Mouse (Mus musculus) frontal cortex, postnatal 25 days (tissue): ENCODE results near the gene Cry2.
"Not testable (repeated sequence)": the region's sequence is repeated elsewhere in the genome, so short reads cannot be mapped to it uniquely, and the experiment has no call there.

Experiments used
- DNase-seq, 2 experiments: peaks; one replicate each; pipeline ENCODE4 v3.0.0; 2022; ENCODE audit warnings: low spot score in 2 of 2

Cry2 gene

GRCm38 (mm10) chr2:92422388-92423135, 11.3 kb downstream of the Cry2 start:
- DNase-seq = no peak

DNA sequence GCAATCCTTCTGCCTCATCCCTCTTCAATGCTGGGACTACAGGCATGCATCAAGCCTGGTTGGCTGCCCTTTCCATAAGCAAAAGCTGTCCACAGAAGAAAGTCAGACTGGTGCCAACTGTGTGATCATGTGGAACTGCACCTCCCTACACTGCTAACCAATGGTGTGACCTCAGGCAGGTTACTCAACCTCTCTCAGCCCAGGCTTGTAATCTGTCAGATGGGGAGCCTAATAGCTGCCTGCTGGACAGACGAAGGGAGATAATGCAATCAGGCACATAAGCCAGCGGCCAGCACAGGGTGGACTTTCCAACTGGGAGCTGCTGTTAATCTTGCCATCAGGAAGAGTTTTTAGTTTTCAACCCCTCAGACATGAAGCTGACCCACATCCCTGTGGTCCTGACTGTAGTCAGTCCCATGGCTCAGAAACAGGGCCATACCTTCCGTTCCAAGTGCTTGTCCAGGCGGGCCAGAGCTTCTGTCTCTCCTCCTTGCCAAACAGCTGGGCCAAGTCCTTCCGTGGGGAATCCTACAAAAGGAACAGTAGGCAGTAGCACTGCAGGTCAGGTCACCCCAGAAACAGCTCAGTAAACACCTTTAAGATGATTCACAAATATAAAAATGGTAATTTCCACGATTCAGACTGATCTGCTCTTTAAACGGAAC, 12.0 kb downstream of the Cry2 start:
- DNase-seq = no peak

- DNase-seq = no peak
Observed at GRCm38 (mm10) chr2:92411705-92412104, 22.1 kb downstream of the Cry2 start.

DNA sequence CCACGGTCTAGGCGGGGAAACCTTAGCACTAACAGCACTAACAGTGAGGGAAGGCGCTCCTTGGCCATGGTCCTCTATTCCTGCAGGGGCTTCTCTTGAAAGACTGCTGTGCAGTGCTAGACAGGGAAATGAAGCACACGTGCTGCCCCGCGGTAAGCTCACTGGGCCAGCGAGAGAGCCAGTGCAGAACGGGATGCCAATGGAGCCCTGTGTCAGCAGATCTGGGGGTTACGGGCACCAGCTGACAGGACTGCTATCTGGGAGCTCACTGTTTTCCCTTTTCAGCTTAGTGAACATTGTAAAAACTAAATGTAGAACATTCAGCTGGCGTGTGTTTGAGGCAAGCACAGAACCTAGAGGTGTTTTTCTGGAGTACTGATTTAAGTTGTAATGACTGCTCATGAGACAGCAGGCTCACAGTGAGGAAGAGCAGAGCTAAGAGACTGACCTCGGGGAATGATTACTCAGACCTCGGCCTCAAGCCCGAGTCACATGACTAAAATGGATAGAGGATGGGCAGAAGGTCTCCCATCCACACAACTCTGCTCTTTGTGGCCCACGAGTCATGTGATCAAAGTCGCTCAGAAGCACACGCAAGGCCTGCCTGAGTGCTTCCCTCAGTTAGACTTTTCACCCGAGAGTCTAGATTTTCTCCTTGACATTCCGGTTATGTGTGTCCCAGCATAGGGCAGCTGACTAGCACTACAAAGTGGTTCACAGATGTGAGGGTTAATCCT, 25.4 kb downstream of the Cry2 start:
- no peak for DNase-seq

DNA sequence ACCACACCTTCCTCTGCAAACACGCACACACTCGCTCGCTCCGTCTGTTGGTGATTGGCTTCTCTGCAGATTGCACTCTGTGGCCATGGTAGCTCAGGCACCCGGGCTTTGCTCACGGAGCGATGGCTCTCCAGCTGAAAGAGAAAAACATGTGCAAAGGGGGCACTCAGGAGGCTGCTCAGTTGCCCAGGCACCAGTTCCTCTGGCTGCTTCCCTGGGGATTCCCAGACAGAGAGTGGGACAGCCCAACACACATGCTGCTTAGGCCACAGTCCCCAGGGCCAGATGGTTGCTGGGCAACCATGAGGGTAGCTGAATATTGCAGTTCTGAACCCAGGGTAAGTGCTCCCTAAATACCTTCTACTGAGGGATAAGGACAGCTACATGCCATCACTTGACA, 28.2 kb downstream of the Cry2 start:
- DNase-seq = no peak

- no peak for DNase-seq
Observed at GRCm38 (mm10) chr2:92404737-92405136, 29.1 kb downstream of the Cry2 start.

DNA sequence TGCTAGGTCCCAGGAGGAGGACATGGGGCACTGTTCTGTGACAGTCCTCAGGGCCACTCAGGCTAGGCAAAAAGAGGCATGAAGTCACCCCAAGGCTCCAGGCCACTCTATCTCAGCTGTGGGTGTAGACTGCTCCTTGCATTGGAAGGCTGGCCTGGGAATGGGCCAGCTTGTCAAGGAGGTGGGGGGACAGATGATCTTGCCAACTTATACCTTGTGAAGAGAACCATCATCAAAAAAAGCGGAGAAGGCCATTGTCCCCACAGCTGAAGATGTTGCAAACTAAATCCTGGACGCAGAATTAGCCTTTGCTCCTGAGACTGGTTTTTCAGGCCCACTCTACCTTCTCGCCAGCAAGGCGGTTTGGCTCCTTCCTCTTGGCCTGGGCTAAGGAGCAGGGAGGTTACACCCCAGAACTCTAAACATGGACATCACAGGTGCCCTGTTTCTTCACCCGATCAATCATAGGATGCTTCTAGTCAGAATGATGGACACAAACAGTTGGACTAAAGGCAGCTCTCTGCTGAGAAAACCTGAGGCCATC, 30.0 kb downstream of the Cry2 start:
- no peak for DNase-seq

GRCm38 (mm10) chr2:92402591-92403326, 31.1 kb downstream of the Cry2 start:
- no peak for DNase-seq

- no peak for DNase-seq
Observed at GRCm38 (mm10) chr2:92401091-92401561, 32.7 kb downstream of the Cry2 start, which contains the start of gene Mapk8ip1. Gene Mapk8ip1 (minus strand): TSS chr2:92401263.

DNA sequence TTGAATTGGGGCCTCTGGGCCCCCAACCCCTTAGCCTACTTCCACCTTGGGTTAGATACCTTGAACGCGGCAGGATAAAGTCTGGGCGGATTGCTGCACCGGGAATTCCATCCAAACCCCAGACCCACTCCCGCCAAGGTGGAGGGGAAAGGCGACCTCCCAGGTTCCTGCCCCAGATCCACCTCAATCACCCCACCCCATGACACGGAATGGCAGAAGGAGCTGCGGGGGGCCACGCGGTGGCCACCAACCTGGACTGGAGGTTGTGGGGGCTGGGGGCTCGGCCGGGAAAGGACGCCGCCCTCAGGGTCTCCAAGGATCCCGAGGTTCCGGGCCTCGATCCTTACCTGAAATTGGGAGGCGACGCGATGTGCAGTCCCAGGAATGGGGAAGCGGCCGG, 33.2 kb downstream of the Cry2 start:
- no peak for DNase-seq

GRCm38 (mm10) chr2:92399877-92400276, 34.0 kb downstream of the Cry2 start:
- not testable (repeated sequence) for DNase-seq

DNA sequence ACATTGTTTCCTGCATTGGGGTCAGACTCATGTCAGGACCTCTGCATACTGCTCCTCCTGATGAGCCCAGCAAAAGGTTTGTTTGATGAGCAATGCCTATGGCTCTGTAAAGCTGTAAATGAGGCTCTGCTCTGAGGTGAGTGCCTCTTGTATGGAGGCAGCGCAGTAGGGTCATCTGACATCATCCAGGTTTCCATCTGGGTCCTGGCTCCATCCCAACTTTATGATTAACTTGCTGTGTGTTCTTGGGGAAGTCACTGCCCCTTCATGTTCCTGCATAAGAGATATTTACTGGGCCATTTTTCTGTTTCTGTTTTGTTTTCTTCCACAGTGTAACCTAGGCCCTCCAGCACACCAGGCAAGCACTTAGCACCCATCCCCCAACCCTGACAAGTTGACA, 36.4 kb downstream of the Cry2 start:
- DNase-seq = no peak

GRCm38 (mm10) chr2:92395535-92395934, 38.3 kb downstream of the Cry2 start:
- no peak for DNase-seq

DNA sequence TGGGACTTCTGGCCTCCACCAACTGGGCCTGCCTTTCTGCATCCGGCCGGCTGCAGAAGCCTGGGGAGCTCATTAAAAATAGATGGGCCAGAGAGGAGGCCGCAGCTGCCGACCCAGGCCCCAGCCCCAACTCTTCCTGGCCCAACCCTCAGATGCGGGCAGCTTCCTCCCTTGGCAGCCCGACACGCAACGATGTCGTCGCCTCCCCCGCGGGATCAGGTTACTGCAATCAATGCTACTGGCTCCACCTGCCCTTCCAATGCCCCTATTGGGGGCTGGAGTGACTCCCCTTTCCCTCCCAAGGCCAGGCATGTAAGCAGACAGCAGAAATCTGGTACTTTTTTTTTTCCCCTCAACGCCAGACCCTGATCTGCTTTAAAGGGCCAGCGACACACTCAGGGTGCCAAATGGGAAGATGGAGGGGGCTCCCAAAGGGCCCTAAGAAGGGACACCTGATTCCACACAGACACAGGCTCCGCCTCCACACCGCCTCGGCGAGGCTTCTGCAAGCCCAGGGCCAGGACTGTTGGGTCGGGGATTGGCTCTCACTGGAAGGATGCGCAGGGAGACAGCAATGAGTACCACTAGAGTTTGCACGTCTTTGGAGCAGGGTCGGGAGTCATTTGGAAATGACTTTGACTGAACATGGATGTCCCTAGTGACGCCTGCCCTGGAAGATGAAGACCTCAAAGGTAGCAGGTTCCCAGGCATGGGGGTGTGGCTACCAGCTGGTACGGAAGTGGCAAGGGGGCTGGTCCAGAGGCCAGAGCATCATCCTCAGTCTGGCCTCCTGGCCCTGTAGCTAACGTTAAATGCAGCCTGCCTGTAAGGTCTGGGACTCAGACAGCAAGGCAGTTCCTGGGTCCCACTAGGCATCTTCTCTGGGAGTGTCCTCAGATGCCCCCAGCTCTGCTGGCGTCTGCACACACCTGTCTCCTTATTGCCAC, 41.3 kb downstream of the Cry2 start:
- DNase-seq = no peak

DNA sequence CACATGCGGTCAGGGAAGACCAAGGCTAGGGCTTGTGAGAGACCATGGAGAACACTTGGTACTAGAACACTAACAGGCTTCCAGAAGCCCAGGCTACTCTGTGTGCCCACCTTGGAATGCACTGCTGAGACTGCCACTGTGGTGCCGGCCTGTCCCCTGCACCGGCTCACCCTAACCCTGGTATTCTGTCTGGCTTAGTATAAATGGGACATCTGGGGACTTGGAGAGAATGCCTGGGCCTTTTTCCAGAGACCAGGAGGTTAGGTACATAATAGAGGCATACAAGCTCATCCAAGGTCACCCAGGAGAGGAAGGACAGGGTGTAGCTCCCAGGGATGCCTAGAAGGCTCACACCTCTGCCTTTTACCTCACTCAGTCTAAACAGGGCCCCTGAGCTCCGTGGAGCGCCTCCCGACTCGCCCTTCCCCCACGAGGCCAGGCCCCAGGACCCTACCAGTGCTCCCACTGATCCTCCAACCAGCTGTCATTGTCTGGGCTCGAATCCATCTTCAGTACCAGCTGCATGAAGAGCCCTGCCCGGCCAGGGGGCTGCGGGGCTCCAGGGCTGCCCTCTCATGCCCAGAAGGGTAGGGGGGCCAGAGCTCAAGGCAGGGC, 42.0 kb downstream of the Cry2 start:
- DNase-seq = no peak

DNA sequence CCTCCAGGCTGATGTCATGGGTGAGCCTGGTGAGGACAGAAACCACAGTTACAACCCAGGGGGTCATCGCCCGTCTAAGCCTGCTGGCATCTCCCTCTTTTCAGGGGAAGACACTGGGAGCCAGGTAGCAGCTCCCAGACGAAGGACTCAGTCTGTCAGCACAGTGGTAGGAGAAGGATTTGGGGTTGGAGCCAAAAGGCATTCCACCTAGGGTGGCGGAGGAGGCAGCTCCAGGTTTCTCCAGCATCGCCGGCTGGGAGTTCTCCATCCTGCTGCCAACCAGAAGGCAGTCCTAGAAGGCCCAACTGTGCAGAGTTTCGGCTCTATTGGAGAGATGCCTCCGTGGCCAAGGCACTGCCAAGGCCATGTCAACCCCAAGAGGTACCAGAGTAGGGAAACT, 42.7 kb downstream of the Cry2 start:
- no peak for DNase-seq

- DNase-seq = no peak
Observed at GRCm38 (mm10) chr2:92390206-92390930, 43.5 kb downstream of the Cry2 start.

GRCm38 (mm10) chr2:92389645-92390044, 44.2 kb downstream of the Cry2 start:
- DNase-seq = no peak

- DNase-seq = peak; percentile 80
Observed at GRCm38 (mm10) chr2:92388891-92389641, 44.8 kb downstream of the Cry2 start.
